Mouse (Mus musculus) activated CD4-positive, CD25-positive, alpha-beta regulatory T cell (primary cell): ENCODE data around the gene Tpx2. TPM values are rescaled to one million over a fixed set of nuclear protein-coding genes. Genes with fewer than 3 reads are reported as not detected.

ENCODE experiments used
- polyA plus RNA-seq, 2 experiments: library from polyadenylated mRNA; unstranded; fragments of 100-300 nt; shearing (Covaris generic); gene quantifications; one replicate each; pipeline ENCODE4 v1.2.1; 2017

Gene Tpx2
- 10 to 100 TPM; 12.5 to 18.7 TPM for polyA plus RNA-seq

GRCm38 (mm10) chr2:152847815-152848302, at the start of gene Tpx2:
TSS of gene Tpx2 (plus strand) at chr2:152847964.

GRCm38 (mm10) chr2:152831019-152831878, 16.5 kb upstream of the Tpx2 start, which contains the start of gene Bcl2l1:
TSS of gene Bcl2l1 (minus strand) at chr2:152831728.

GRCm38 (mm10) chr2:152911031-152911430, 63.3 kb downstream of the Tpx2 start, which contains the start of gene Mylk2:
TSS of gene Mylk2 (plus strand) at chr2:152911352.

GRCm38 (mm10) chr2:152933048-152933447, 85.3 kb downstream of the Tpx2 start, which contains the start of gene Foxs1:
TSS of gene Foxs1 (minus strand) at chr2:152933208.

Other genes starting within 250 kb of the Tpx2 start
- gene Defb45, start 248.6 kb upstream of the Tpx2 start, polyA plus RNA-seq = not detected
- gene Defb36, start 243.6 kb upstream of the Tpx2 start, polyA plus RNA-seq = not detected
- gene Defb25, start 224.9 kb upstream of the Tpx2 start, polyA plus RNA-seq = not detected
- gene Rem1, start 221.0 kb upstream of the Tpx2 start, polyA plus RNA-seq = not detected
- gene H13, start 178.5 kb upstream of the Tpx2 start, polyA plus RNA-seq = 100 to 1,000 TPM; 190 to 281 TPM
- gene Mcts2, start 160.9 kb upstream of the Tpx2 start, polyA plus RNA-seq = 1 to 10 TPM; 3.7 to 5.9 TPM
- 1 to 10 TPM in 1 of 2 experiments, not detected in 1; 1.3 TPM for gene Id1, start 111.7 kb upstream of the Tpx2 start, polyA plus RNA-seq
- under 1 TPM in 1 of 2 experiments, not detected in 1; 0.97 TPM for gene Cox4i2, start 93.8 kb upstream of the Tpx2 start, polyA plus RNA-seq
- 10 to 100 TPM; 53.8 to 70.8 TPM for gene Bcl2l1, start 16.2 kb upstream of the Tpx2 start, polyA plus RNA-seq
- not detected for gene Mylk2, start 63.4 kb downstream of the Tpx2 start, polyA plus RNA-seq
- gene Foxs1, start 85.2 kb downstream of the Tpx2 start, polyA plus RNA-seq = not detected
- not detected for gene Dusp15, start 103.7 kb downstream of the Tpx2 start, polyA plus RNA-seq
- gene Ttll9, start 114.5 kb downstream of the Tpx2 start, polyA plus RNA-seq = 1 to 10 TPM in 1 of 2 experiments, under 1 TPM in 1; 0.47 to 1.5 TPM
- gene Pdrg1, start 167.5 kb downstream of the Tpx2 start, polyA plus RNA-seq = 100 to 1,000 TPM; 125 to 167 TPM
- gene Xkr7, start 183.9 kb downstream of the Tpx2 start, polyA plus RNA-seq = not detected
- not detected for gene Ccm2l, start 218.0 kb downstream of the Tpx2 start, polyA plus RNA-seq